Mouse (Mus musculus) forebrain, postnatal 0 days (tissue): Measurements from ENCODE around the gene Med21. TPM values are rescaled to one million over a fixed set of nuclear protein-coding genes. Genes with fewer than 3 reads are reported as not detected.

Experiments used
- ATAC-seq: fragments of 200-750 bp; cut with Nextera tagmentation; 2 replicates; pipeline ENCODE4 v1.8.0; 2017; ENCODE audit warnings: mild to moderate bottlenecking, moderate library complexity
- DNase-seq: peaks from one replicate; pipeline ENCODE4 v3.0.0-alpha.2; 2015
- H3K27ac ChIP-seq: fragments of 300-500 bp; sonication (generic); 2 replicates; pipeline ENCODE4 v1.5.1; 2014; ENCODE audit warnings: low read depth, mild to moderate bottlenecking, antibody characterized with exemption, low read length, moderate library complexity, mixed read lengths
- H3K27me3 ChIP-seq: fragments of 300-500 bp; sonication (generic); 2 replicates; pipeline ENCODE4 v1.6.1; 2014; ENCODE audit warnings: mild to moderate bottlenecking, low read length, mixed read lengths; ENCODE audit not compliant: insufficient read depth
- H3K36me3 ChIP-seq: fragments of 300-500 bp; sonication (generic); 2 replicates; pipeline ENCODE4 v1.6.1; 2014; ENCODE audit warnings: mild to moderate bottlenecking, moderate library complexity; ENCODE audit not compliant: insufficient read depth
- H3K4me1 ChIP-seq: fragments of 300-500 bp; sonication (generic); 2 replicates; pipeline ENCODE4 v1.6.1; 2014; ENCODE audit warnings: antibody characterized with exemption; ENCODE audit not compliant: insufficient read depth
- H3K4me2 ChIP-seq: fragments of 300-500 bp; sonication (generic); 2 replicates; pipeline ENCODE4 v1.6.1; 2014; ENCODE audit warnings: low read depth, mild to moderate bottlenecking, moderate library complexity
- H3K4me3 ChIP-seq: fragments of 300-500 bp; sonication (generic); 2 replicates; pipeline ENCODE4 v1.5.1; 2014; ENCODE audit warnings: low read depth, low read length, mixed read lengths
- H3K9ac ChIP-seq: fragments of 300-500 bp; sonication (generic); 2 replicates; pipeline ENCODE4 v1.6.1; 2014; ENCODE audit warnings: mild to moderate bottlenecking
- H3K9me3 ChIP-seq: fragments of 300-500 bp; sonication (generic); 2 replicates; pipeline ENCODE4 v1.6.1; 2016; ENCODE audit warnings: low read length
- CTCF ChIP-seq: sonication (generic); IDR thresholded peaks from 2 replicates; pipeline ENCODE4 v1.5.1; 2016; ENCODE audit warnings: antibody characterized with exemption, control low read depth, low read depth
- WGBS: fragments of 180-500 bp; shearing (Covaris S2); extraction: QIAGEN DNeasy Blood & Tissue Kit; methylation state at CpG from one replicate; pipeline ENCODE4 v1.1.7; 2014; 5-methylcytosine and 5-hydroxymethylcytosine counted together
- polyA plus RNA-seq: library from polyadenylated mRNA; unstranded; fragments of >200 nt; fragmentation: Nextera tagmentation; extraction: Ambion mirVana; gene quantifications from 2 replicates; pipeline ENCODE4 v1.2.1, GENCODE M21; 2015
- total RNA-seq: library from RNA; depleted of rRNA; stranded (reverse); fragments of >200 nt; gene quantifications from 2 replicates; pipeline ENCODE4 v1.2.3, GENCODE M21; 2014; rRNA removed

Gene Med21
- 65.2 and 85.3 TPM in 2 replicates for total RNA-seq
- 112 and 115 TPM in 2 replicates for polyA plus RNA-seq

DNA sequence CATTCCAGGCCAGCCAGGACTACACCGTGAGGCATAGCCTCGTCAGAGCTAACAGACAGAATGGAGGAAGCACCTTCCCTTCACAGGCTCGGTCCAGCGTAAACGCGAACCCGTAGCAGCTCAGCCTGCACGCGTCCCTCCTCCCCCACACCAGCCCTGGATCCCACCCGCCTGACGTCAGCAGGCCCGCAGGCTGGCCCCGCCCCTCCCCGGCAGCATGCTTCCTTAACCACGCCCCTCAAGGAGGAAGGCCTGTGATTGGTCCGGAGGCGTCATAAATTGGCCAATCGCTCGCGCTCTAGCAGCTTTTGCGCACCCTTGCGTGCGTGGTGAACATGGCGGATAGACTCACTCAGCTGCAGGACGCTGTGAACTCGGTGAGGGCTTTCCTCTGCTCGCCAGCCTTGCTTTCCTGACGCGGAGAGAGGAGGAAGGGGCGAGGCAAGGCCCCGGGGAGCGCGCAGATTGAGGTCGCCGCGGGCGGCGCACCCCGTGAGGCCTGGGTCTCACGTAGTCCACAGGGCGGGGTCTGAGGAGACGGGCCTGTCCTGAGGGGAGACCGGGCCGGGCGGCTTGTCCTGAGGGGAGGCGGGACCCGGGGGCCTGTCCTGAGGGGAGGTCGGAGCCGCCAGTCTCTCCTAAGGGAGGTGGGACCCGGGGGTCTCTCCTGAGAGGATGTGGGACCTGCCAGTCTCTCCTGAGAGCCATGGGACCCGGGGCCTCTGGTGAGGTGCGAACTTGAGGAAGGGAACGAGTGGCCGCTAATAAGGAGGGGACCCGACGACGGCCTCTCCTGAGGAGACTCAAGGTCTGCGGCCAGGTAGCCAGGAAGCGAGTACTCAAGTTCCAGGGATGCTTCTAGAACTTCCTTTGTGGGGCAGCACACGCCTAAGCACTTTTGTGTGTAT, at the start of gene Med21, which contains the start of gene Tm7sf3:
TSS of gene Med21 (plus strand) at position 272 of the 908 bp plus-strand sequence.
TSS of gene Tm7sf3 (minus strand) at position 549 of the 908 bp plus-strand sequence.
- WGBS = 2% methylated on average over 60 of the region's 60 CpGs
- ATAC-seq = peak; percentile 99
- H3K4me1 ChIP-seq = peaks cover 6% of the 10 kb centered on the region

DNA sequence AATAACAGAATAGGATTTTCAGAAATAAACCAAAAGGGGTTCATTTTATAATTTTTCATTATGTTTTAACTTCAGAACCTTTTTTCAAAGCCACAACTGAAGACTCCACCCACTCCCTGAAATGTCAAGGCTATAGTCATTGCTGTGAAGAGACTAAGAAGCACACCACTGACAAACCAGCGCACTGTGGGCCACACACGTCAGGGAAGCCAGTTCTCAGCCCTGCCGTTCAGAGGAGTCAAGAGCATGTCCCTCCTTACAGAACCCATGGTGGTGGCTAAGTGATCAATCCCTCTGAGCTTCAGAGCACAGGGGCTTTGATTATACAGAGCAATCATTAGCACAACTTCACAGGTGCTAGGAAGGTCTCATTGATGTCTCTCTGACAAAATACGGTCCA, 39.7 kb upstream of the Med21 start:
- Histone ChIP-seq H3K27me3 (no peaks in the 10 kb centered on the region), H3K36me3 (peaks cover 59% of the 10 kb centered on the region), H3K9ac (no peak overlapping the region), H3K4me3 (no peak overlapping the region), H3K4me2 (no peak overlapping the region), H3K27ac (no peak overlapping the region), H3K4me1 (no peaks in the 10 kb centered on the region), H3K9me3 (no peaks in the 10 kb centered on the region)
- ATAC-seq = no peak
- WGBS = 88% methylated on average over 4 of the region's 4 CpGs
- no peak for TF ChIP-seq CTCF
- no peak for DNase-seq

More for the DNA sequence above, at the start of gene Med21, which contains the start of gene Tm7sf3:
- H3K4me2 ChIP-seq = peak within 1 kb of the TSS; percentile 95
- H3K4me3 ChIP-seq = peak within 1 kb of the TSS; percentile 74
- TF ChIP-seq CTCF = peak; percentile 62
- H3K27ac ChIP-seq = peak within 1 kb of the TSS; percentile 83
- peak within 1 kb of the TSS; percentile 68 for H3K9ac ChIP-seq
- no peaks in the 10 kb centered on the region for H3K27me3 ChIP-seq
- peak; percentile 99 for DNase-seq
- H3K36me3 ChIP-seq = no peaks in the 10 kb centered on the region
- no peaks in the 10 kb centered on the region for H3K9me3 ChIP-seq

DNA sequence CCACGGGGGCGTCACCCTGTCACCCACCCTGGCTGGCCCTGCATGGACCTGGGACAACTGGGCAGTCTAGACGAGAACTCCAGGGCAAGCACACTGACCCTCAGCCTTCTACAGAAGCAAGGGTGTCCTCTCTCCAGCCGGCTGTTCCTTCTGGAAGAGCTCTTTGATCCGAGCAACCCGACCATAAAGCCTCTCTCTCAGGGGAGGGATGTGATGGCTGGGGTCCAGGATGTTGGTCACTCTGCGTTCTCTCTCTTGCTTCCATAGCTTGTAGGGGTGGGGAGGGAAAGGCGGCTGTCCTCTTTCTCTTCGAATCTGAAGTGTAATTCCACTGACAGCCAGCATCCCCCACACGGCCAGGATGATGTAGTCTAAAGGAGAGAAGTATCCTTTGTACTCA, 38.7 kb upstream of the Med21 start:
- Histone ChIP-seq H3K4me3 (no peak overlapping the region), H3K27me3 (no peaks in the 10 kb centered on the region), H3K4me2 (no peak overlapping the region), H3K27ac (no peak overlapping the region), H3K9ac (no peak overlapping the region), H3K4me1 (no peaks in the 10 kb centered on the region), H3K9me3 (no peaks in the 10 kb centered on the region), H3K36me3 (peaks cover 64% of the 10 kb centered on the region)
- ATAC-seq (no peak), DNase-seq (no peak)
- 80% methylated on average over 10 of the region's 10 CpGs for WGBS
- no peak for TF ChIP-seq CTCF

DNA sequence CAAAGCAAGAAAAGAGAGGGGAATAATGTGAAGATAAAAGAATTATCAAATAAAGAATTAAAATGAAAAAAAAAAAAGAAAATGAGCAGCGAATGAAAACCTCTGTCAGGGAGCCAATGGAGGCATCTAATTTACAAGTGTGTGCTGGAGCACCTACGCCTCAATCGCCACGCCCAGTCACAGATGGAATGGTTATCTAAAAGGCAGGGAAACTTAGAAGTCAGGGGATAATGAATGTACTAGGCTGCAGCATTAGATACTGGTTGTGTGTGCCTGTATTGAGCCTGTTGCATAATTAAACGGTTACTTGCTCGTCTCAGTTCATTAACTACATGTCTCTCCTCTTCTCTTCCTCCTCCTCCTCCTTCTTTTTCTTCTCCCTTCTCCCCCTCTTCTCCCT, 31.0 kb upstream of the Med21 start:
- Histone ChIP-seq H3K9me3 (no peaks in the 10 kb centered on the region), H3K9ac (no peak overlapping the region), H3K4me2 (no peak overlapping the region), H3K36me3 (peaks cover 65% of the 10 kb centered on the region), H3K27ac (no peak overlapping the region), H3K27me3 (no peaks in the 10 kb centered on the region), H3K4me3 (no peak overlapping the region), H3K4me1 (no peaks in the 10 kb centered on the region)
- ATAC-seq (no peak), DNase-seq (no peak)
- no peak for TF ChIP-seq CTCF
- WGBS = 85% methylated on average over 6 of the region's 6 CpGs

DNA sequence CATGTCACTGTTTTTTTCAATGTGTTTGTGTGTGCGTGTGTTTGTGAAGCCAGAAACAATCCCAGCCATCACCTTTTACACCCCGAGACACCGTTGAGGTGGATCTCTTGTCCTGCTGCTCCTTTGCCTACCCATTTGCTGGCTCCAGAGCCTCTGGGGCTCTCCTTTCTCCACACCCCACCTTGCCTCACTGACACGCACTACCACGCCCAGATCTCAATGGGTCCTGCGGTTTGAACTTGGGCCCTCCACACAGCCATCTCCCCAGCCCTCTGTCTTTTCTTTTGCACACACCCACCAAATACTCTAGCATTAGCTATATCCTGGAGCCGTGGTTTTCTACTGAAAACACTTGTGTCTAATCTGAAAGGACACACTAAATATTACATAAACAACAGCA, 30.4 kb upstream of the Med21 start:
- ATAC-seq (no peak), DNase-seq (no peak)
- TF ChIP-seq CTCF = no peak
- no peaks in the 10 kb centered on the region for H3K27me3 ChIP-seq
- 94% methylated on average over 7 of the region's 7 CpGs for WGBS
- H3K9ac ChIP-seq = no peak overlapping the region
- no peak overlapping the region for H3K4me2 ChIP-seq
- no peak overlapping the region for H3K4me3 ChIP-seq
- H3K9me3 ChIP-seq = no peaks in the 10 kb centered on the region
- no peak overlapping the region for H3K27ac ChIP-seq
- peaks cover 65% of the 10 kb centered on the region for H3K36me3 ChIP-seq
- no peaks in the 10 kb centered on the region for H3K4me1 ChIP-seq

DNA sequence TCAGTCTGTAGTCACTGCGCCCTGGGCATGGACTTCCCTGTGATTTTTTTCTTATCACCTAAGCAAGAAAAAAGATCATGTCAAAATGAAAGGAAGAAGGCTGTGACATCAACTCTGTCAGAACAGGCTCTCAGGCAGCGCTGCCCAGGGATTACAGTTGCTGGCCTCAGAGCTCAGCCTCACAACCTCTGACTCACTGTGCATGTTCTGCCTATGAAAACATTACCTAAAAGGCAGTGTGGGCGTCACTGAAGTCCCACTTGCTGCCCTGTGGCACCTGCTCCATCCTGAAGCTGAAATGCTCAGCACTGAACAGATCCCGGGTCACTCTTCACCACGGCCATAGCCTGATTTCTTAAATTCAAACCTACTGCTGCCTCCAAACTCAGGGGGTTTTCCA, 29.6 kb upstream of the Med21 start:
- DNase-seq (no peak), ATAC-seq (no peak)
- Histone ChIP-seq H3K27ac (no peak overlapping the region), H3K9me3 (no peaks in the 10 kb centered on the region), H3K4me2 (no peak overlapping the region), H3K4me3 (no peak overlapping the region), H3K36me3 (peaks cover 64% of the 10 kb centered on the region), H3K9ac (no peak overlapping the region), H3K4me1 (no peaks in the 10 kb centered on the region), H3K27me3 (no peaks in the 10 kb centered on the region)
- WGBS = 90% methylated on average over 5 of the region's 5 CpGs
- TF ChIP-seq CTCF = no peak

DNA sequence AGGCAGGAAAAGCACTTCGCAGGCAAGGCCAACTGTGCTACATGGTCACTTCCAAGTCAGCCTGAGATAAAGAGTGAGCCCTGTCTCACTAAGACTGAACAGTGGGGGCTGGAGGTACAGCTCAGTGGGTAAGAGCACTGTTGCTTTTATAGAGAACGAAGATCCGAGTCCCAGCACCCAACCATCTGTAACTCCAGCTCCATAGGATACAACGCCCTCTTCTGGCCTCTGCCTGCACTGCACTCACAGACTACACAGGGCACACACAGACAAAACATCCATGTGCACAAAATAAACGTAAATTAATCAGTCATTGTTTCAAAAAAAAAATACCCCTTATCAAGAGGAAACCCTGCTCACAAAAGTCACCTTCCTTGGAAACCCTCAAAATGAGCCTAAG, 28.4 kb upstream of the Med21 start:
- no peak for ATAC-seq
- no peak for TF ChIP-seq CTCF
- Histone ChIP-seq H3K36me3 (peaks cover 70% of the 10 kb centered on the region), H3K4me2 (no peak overlapping the region), H3K27ac (no peak overlapping the region), H3K4me1 (no peaks in the 10 kb centered on the region), H3K9ac (no peak overlapping the region), H3K27me3 (no peaks in the 10 kb centered on the region), H3K9me3 (no peaks in the 10 kb centered on the region), H3K4me3 (no peak overlapping the region)
- no peak for DNase-seq
- 96% methylated on average over 5 of the region's 5 CpGs for WGBS
